ENCODE assay signal across 20 mouse cellular contexts in genomic region chr10:108066241-108066640, GRCm38 (mm10).
DNase-seq lines count a peak whose midpoint lies in the region; ATAC-seq lines count a peak whose summit lies in the region.
"Had no signal": no experiment of that assay in that cellular context is flagged by ENCODE, and none has a peak within 500 bp of the region (broad histone marks: within the 10 kb centered on the region; RNA-seq: fewer than 3 reads in every experiment).

No protein-coding gene starts in this region.

- H3K27me3 ChIP-seq in heart, embryonic 13.5 days (replicated peaks): no peaks in the 10 kb centered on the region
- no peaks in the 10 kb centered on the region for H3K27me3 ChIP-seq in midbrain, embryonic 11.5 days (ENCODE audit: control insufficient read depth, insufficient read depth, low read length)
- H3K27me3 ChIP-seq: embryonic facial prominence, embryonic 13.5 days; hindbrain, embryonic 13.5 days; intestine, embryonic 15.5 days; megakaryocyte, embryonic 14.5 days; neural tube, embryonic 12.5 days had no signal

- H3K36me3 ChIP-seq in heart, embryonic 13.5 days: no peaks in the 10 kb centered on the region
- no peaks in the 10 kb centered on the region for H3K36me3 ChIP-seq in midbrain, embryonic 11.5 days (ENCODE audit: control insufficient read depth, insufficient read depth, low read length)
- H3K36me3 ChIP-seq: embryonic facial prominence, embryonic 13.5 days; G1E; hindbrain, embryonic 13.5 days; intestine, embryonic 15.5 days; limb, embryonic 10.5 days; neural tube, embryonic 12.5 days had no signal

- WGBS in heart, embryonic 13.5 days: 41% methylated on average over 8 of the region's 8 CpGs
- 88% methylated on average over 8 of the region's 8 CpGs for WGBS in midbrain, embryonic 11.5 days

- peak; percentile 32 to 38 for DNase-seq in adrenal gland, postnatal 36 days
- no peak for DNase-seq in adrenal gland, postnatal 10 days
- peak; percentile 53 for DNase-seq in kidney, adult 18-20 months
- DNase-seq in kidney, postnatal 14 days: peak; percentile 77
- DNase-seq in urinary bladder, postnatal 14 days (ENCODE audit: low spot score): no peak
- DNase-seq in midbrain, embryonic 11.5 days (ENCODE audit: low spot score, missing footprints): no peak
- DNase-seq: cerebellum, adult 8-10 months; gastrocnemius, postnatal 25 days; thymus, adult 2 months had no signal

- H3K4me2 ChIP-seq in heart, embryonic 13.5 days: 0 out of 2 replicates have a peak overlapping the region, but pooled peaks have one; percentile 9
- no peak overlapping the region for H3K4me2 ChIP-seq in midbrain, embryonic 11.5 days
- H3K4me2 ChIP-seq: embryonic facial prominence, embryonic 13.5 days; hindbrain, embryonic 13.5 days; intestine, embryonic 15.5 days; neural tube, embryonic 12.5 days had no signal

- peak overlapping the region; percentile 78 for H3K27ac ChIP-seq in heart, embryonic 13.5 days (replicated peaks)
- no peak overlapping the region for H3K27ac ChIP-seq in midbrain, embryonic 11.5 days (ENCODE audit: low read depth, low read length)
- H3K27ac ChIP-seq: embryonic facial prominence, embryonic 13.5 days; hindbrain, embryonic 13.5 days; intestine, embryonic 15.5 days; limb, embryonic 10.5 days; liver, embryonic 14.5 days; neural tube, embryonic 12.5 days had no signal

- no peaks in the 10 kb centered on the region for H3K9me3 ChIP-seq in heart, embryonic 13.5 days
- H3K9me3 ChIP-seq in midbrain, embryonic 11.5 days (ENCODE audit: control insufficient read depth, low read length): no peaks in the 10 kb centered on the region
- H3K9me3 ChIP-seq: embryonic facial prominence, embryonic 13.5 days; G1E; hindbrain, embryonic 13.5 days; intestine, embryonic 15.5 days; limb, embryonic 10.5 days; megakaryocyte, embryonic 14.5 days; neural tube, embryonic 12.5 days had no signal

- ATAC-seq in heart, embryonic 13.5 days (ENCODE audit: extremely low read depth, insufficient number of reproducible peaks, low FRiP score, low TSS enrichment): peak; percentile 54
- ATAC-seq in midbrain, embryonic 11.5 days (ENCODE audit: low FRiP score): no peak
- ATAC-seq in megakaryocyte-erythroid progenitor cell, adult 5-6 weeks (replicated peaks; ENCODE audit: low FRiP score, low TSS enrichment, poor library complexity, severe bottlenecking): no peak
- ATAC-seq: intestine, embryonic 15.5 days; lung, postnatal 0 days had no signal

- H3K4me1 ChIP-seq in heart, embryonic 13.5 days: peaks cover 19% of the 10 kb centered on the region
- no peaks in the 10 kb centered on the region for H3K4me1 ChIP-seq in midbrain, embryonic 11.5 days (ENCODE audit: control insufficient read depth, insufficient read depth, low read length)
- H3K4me1 ChIP-seq: embryonic facial prominence, embryonic 13.5 days; limb, embryonic 10.5 days; neural tube, embryonic 12.5 days had no signal

- no peak overlapping the region for H3K4me3 ChIP-seq in heart, embryonic 13.5 days
- H3K4me3 ChIP-seq in midbrain, embryonic 11.5 days (ENCODE audit: low read depth, low read length): no peak overlapping the region
- H3K4me3 ChIP-seq: embryonic facial prominence, embryonic 13.5 days; hindbrain, embryonic 13.5 days; intestine, embryonic 15.5 days; limb, embryonic 10.5 days; megakaryocyte, embryonic 14.5 days; neural tube, embryonic 12.5 days had no signal

- H3K9ac ChIP-seq in heart, embryonic 13.5 days: no peak overlapping the region
- no peak overlapping the region for H3K9ac ChIP-seq in midbrain, embryonic 11.5 days (ENCODE audit: low read length)
- H3K9ac ChIP-seq: embryonic facial prominence, embryonic 13.5 days; hindbrain, embryonic 13.5 days; intestine, embryonic 15.5 days; liver, embryonic 14.5 days; neural tube, embryonic 12.5 days had no signal

Comparison
In these comparisons a context has a peak if more than half of its experiments do, and no peak if none do; other contexts are left out.
1. DNase-seq: peak in adrenal gland, postnatal 36 days (2 of 2), kidney, adult 18-20 months (single experiment) and kidney, postnatal 14 days (single experiment); none in adrenal gland, postnatal 10 days (single experiment), urinary bladder, postnatal 14 days (single experiment) and midbrain, embryonic 11.5 days (single experiment).